Mouse (Mus musculus) adipocyte (in vitro differentiated cells): ENCODE results near the gene Bcam.

ENCODE experiments used
- DNase-seq: peaks from one replicate; pipeline ENCODE4 v3.0.0-alpha.2; 2016; ENCODE audit warnings: low spot score

The Bcam gene

DNA sequence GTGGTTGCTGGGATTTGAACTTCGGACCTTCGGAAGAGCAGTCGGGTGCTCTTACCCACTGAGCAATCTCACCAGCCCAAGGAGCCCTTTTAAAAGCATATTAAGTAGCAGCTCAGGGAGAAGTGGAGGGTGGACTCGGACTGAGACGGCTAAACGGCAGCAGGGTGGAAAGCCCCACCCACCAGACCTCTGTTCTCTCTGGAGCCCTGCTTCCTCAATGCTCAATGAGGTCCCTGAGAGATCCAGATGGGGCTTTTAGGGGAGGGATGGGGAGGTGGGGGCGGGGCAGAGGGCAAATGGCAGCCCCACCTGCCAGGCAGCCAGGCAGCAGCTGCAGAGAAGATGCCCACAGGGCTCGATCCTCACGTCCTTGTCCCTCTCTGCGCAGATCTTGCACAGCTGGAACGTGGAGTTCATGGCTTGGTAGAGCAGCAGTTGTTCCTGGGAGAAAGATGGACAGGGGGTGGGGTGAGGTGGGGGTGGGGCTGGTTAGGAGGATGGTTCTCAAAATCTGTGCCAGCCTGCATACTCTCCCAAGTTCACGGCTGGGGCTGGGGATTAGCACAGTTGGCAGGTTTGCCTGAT is 15.2 kb upstream of the Bcam start:
- no peak for DNase-seq

DNA sequence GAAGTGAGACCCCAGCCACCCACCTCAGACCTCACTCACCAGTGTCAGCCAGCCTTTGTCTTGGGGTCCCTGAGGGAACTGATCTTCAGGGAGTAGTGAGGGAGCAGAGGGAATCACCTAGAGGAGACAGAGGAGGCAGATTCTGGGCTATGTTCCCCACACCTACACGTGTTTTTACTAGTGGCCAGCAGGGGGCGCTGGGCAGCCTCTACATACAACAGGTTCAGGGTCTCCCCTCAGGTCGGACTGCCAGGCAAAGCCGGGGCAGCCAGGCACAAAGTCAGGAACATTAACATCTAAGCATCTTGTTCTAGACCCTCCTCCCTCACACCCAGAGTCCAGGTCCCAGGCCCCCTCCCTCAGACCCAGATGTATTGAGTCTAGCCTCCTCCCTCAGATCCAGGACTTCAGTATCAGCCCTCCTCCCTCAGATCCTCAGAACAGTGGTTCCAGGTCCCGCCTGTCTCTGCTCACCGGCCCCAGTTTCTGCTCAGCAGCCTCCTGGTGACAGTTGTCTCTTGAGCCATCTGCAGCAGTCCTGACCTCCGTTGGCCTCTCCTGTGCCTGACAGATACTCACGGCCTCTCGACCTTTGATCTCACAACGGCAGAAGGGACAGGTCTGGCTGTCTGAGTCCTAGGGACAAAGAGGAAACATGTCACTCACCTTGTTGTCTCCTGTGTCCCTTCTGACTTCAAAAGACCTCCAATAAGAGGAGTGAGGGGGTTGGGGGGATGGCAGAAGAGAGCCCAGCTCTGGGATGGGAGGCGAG is 14.1 kb upstream of the Bcam start:
- DNase-seq, result no peak

DNA sequence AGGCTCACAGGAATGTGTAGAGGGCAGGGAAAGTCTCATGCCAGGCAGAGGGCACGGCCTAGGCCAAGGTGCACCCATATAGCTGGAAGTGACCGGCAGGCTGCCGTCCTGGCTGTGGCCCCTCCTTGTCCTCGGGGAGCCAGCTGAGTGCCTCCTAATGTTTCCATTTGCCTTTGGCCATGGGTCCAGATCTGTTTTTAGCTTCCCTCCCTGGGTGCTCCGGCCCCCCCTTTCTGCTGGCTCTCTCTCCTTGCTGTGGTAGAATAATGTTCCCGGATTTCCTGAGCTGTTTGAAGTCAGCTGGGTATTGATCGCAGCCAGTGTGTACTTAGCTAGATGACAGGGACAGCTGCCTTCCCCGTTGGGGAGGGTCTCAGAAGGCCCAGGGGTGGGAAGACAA is 12.8 kb upstream of the Bcam start:
- DNase-seq, result no peak

DNA sequence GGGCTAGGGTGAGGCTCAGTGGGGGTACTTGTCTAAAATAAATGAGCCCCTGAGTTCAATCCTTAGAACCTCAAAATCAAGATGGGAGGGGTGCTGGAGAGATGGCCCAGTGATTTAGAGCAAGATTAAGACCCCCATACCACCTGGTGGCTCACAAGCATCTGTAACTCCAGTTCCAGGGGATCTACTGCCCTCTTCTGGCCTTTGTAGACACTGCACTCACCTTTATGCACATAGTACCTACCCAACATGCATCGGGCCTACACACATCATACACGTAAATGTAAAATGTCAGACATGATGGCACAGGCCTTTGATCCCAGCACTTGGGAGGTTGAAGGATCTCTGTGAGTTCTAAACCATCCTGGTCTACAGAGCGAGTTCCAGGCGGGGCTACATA is 11.8 kb upstream of the Bcam start:
- no peak for DNase-seq

DNA sequence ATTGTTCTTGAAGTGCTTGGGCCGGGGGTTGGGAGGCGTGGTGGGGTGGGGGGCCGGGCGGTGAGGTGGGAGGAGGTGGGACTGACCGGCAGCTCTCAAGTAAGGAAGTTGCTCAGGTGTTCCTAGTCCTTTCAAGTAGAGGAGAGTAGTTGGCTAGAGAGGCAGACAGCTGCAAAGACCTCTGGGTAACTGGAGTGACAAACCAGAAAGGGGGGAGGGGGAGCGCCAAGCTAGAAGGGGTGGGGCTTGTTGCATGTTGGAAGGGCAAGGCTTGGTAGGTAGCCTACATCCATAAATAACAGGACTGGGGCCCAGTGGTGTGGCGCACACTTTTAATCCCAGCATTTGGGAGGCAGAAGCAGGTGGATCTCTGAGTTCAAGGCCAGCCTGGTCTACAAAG is 10.9 kb upstream of the Bcam start:
- no peak for DNase-seq

DNA sequence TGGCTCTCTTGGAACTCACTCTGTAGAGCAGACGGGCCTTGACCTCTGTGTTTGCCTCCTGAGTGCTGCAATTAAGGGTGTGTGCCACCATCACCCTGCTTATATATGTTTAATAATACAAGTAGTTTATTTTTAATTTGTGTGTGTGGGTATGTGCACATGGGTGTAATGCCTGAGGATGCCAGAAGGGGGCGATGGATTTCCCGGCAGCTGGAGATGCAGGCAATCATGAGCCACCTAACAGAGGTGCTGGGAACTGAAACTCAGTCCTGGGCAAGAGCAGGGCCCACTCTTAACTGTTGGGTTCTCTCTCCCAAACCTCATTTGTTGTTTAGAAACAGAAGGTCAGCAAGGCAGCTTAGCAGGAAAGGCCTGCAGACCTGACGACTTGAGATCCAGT is 9.1 kb upstream of the Bcam start:
- DNase-seq, result no peak

DNA sequence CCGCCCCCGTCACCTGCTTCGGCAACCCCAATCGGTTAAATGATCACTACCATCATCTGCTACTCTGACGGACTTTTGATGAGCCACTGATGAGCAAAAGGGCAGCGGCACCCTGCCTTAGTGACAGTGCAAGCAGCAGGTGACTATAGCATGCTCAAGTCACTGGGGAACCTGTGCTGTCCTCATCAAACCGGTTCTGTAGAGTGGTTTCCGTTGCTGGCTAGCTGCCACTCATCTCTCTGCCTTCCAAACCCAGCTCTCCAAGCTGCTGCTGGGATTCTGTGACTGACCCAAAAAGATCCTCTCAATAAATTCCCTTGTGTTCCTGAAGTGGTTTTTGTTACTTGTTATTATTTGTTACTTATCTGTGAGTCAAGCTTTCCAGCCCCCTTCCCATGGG is 7.8 kb upstream of the Bcam start:
- no peak for DNase-seq

DNA sequence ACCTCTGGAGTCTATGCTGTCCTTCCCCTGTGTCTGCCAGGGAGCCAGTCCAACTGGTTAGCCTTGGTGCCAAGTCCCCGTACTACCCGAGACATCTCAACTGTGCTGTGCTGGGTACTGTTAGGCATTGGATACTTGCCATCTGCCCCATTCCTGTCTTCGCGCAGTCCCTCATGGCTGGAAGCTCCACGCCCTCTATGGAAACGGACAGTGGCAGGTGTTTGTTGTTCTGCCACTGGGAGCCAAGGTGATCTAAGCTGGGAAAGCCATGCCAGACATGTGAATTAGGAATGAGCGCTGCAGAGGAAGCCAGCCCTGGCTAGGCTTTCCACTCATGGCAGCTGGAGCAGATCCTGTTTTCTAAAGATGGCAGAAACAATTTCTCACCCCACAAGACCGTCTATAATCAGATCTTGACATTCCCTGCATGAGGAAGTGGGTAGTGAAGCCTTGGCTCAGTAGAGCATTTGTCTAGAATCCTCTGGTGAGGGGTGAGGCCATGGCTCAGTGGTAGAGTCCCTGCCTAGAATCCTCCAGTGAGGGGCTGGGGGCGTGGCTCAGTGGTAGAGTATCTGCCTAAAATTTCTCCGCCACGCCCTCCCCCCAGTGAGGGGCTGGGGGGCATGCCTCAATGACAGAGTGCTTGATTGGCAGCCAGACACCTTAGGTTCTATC is 6.4 kb upstream of the Bcam start:
- no peak for DNase-seq

DNA sequence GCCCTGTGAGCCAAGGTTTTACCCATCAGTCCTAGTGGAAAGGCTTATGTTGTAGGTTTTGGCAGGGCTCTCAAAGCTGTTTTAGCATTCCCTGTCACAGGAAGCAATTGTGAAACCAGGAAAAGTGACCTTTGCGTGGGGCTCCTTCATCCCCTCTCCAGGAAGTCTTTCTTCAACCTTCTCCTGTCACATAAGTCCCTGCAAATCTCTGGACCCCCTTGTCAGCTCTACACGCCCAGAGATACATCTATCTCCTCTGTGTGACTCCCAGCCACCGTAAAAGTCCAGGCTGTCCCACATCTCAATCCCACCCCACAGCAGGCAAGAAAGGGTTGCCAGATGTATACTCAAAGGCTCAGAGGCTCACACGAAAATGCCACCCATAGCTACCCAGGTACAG is 866 bp upstream of the Bcam start:
- no peak for DNase-seq

DNA sequence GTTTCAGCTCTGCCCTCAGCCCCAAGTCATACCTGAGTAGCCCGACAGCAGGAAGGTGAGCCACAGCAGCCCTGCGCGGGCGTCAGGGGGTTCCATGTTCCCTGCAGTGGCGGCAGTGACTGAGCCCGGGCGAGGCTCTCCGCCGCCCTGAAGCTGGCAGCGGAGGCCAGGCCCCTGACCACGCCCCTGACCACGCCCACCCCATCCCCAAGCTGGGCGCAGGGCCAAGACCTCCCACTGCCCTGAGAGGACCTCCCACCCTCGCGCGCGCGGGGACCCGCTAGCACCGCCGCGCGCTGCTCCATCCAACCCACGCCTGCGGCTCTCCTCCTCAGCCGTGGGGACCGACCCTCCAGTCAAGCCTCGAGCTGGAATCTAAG is 451 bp downstream of the Bcam start:
- DNase-seq, result no peak

DNA sequence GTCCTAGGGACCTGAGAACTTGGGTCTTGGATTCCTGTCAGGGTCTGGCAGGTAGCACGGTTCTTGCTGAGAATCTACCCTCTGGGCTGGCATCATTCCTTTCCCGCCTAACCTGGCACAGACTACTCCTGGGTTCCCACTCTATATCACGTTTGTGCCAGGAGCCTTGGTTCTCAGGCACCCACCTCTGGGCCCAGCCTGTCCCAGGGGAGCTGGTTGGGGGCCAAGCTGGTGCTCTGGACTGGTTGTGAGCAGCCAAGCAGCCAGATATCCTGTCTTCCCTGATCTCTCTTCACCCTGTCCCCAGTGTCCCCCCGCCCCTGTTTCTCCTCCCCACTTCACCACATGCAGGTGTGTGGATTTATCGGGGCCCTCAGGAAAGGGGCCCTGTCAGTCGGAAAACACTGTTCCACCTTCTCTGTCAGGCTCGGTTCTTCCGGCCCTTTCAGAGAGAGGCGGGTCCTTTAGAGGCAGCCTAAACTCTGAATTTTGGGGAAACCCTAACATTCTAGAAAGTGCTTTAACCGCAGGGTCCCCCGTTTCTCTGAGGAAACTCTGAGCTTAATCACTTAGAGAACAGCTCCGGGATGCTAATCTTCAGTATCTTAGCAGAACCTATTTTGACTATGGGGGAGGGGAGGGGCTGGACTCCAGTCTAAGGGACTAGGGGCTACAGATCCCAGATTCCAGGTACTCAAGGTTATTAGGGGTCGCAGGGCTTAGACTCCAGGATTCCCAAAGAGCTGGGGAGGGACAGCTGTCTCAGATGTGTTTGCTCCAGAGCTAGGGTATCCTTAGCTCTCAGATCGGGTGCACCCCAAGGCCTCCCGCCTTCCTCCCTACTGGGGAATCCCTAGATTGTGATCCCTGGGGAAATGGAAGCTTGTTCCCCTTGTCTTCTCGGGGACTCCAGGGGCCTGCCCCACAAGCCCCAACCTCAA is 1.1 kb downstream of the Bcam start:
- no peak for DNase-seq

DNA sequence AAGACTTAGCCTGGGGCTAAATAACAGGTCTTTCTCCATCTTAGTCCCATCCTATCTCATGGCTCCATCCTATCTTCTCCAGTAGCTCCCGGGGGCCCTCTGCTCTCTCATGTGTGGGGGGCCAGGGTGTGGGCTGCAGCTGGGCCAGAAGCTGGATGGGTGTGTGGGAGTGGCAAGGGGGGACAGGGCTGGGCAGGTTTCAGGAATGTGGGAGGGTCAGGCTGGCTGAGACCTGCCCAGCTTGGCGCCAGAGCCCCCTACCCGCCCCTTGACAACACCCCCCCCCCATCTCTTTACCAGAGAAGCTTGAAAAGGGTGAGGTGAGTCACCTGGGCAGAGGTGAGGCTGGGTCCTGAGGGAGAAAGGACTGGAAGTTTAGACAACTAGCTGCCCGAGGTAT is 1.8 kb downstream of the Bcam start:
- no peak for DNase-seq

DNA sequence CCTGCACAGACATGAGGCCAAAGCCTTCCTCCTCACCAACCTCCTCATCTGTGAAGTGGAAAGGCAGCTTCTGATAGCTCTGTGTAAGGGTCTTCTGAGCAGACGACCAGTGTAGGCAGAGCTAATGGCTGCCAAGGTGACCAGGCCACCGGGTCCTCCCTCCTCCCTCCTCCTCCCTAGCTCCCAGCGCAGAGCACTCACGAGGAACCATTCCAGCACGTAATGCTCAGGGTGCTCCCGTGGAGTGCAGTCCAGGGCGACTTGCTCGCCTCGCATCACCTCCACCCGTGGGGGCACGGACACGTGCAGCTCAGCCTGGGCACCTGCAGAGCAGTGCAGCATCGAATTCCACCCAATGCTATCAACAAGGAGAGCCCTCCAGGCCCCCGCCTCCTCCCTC is 2.6 kb downstream of the Bcam start:
- no peak for DNase-seq

DNA sequence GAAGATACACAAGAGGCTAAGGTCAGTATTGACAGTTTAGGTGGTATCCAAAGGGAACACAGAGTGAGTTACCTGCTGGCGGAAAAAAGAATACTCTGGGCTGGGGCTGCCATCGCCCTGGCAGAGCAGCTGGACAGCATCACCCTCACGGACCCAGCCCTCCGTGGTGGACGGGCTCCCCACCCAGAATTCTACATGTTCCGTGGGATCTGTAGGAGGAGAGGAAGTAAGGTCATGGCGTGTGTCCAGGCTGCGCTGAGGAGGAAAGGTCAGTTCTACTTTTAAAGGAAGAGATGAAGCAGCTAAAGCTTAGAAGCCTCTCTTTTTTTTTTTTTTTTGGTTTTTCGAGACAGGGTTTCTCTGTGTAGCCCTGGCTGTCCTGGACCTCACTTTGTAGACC is 6.2 kb downstream of the Bcam start:
- DNase-seq, result no peak

DNA sequence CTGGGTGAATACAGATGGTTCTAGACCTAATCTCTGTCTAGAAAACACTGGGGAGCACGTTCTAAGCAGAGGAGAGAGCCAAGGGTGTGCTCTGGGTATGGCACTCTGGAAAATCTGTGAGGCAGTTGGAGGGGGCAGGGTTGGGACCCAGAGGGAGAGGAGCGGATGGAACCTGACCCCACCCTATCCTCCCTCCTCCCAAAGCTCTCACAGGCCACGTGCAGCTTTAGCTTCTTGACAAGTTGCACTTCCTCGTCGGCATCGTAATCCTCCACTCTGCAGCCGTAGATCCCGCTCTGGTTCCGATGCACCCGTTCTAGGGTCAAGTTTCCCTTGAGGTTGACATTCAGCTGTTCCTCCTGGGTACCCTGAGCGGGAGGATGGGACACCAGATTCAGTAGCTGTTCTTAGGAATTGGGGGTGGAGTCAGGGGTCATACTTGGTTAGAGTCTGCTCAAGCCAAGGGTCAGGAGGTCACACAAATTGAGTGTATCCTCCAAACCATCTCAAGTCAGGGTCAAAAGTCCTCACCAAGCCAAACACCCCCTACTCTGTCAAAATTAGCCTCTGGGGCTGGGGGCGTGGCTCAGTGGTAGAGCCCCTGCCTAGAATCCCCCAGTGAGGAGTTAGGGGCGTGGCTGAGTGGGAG is 6.9 kb downstream of the Bcam start:
- DNase-seq, result no peak

DNA sequence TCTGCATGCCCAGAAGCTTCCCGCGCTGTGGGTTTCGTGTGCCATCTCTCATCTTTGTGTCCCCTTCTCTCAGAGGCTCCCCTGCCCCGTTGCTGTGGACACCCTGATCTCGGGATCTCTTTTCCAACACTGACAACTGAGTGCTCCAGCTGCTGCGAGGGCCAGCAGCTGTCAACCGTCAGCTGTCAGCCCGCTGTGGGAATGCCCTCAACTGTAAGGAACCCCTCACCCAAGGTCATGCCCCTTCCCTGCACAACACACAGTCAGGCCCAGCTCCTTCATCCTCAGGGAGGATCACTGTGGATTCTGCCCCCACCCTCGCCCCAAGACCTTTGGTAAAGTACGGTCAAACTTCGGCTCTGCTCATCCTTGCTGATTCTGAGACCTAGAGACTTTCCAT is 8.5 kb downstream of the Bcam start:
- DNase-seq, result no peak

DNA sequence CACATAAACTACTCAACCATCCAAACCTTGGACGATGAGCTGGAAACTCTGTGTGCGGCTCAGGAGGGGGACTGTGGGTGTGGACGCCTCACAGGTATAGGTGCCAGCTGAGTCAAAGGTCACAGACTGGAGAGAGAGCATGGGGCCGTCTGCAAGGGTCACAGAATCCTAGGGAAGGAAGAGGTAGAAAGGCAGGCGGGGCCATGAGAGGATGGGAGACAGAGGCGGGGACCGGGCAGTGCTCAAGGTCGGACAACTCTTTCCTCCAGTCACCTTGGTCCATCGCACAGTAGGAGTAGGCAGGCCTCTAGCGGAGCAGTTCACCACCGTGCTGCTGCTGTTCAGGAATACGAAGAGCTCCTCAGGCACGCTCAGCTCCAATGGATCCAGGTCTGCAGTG is 10.8 kb downstream of the Bcam start:
- DNase-seq, result no peak

DNA sequence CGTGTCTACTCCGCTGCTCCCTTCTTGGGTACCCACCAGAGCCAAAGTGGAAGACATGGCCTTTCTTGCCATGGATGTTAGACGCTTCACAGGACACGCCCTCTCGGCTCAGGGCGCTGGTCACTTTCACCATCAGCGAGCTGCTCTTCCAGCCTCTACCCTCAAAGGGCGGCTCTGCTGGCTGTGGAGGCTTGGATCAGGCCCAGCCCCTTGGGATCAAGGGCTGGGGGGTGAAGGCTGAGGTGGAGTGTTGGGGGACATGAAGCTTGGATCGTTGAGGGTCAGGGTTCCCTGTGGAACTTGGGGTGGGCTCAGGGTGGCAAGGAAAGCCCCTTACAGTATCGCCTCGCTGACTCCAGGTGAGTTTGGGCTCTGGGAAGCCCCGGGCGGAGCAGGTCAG is 12.2 kb downstream of the Bcam start:
- DNase-seq, result no peak

DNA sequence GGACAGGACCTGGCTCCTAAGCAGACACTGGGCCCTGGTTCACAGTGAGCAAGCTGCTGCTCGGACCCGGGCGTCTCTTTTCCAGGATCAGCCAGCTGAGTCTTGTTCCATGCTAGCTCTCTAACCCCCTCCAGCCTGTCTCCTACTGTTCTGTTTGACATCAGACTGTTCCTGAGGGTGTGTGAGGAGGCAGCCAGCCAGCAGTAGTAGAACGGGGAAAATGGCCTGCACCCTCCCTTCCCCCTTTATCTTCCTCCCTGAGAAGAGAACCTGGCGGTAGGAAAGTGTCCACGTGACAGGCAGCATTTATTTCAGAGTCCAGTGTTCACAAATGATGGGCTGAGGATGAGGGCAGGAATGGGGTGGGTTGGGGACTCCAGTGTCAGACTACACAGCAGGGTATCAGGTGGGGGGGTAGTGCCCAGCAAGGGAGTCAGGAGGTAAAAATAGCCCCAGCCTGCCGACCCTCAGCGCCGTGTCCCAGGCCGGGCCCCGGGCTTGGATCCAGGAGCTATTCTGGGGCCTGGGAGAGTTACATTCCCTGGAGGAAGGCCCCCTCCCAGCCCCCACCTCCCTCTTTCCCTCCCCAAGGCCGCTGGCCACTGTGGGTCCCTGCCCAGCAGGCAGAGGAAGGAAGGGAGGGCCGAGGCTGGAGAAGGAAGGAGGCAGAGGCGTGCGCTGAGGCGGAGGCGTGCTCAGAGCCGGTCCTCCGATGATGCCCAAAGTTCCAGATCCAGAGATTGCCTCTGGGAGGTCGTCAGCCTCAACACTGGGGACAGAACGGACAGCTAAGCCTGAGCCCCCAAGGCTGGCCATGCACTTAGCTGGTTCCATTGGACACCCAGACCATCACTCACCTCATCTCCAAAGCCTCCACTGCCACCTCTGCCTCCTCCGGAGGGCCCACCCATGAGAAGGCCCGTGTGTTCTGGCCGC is 14.7 kb downstream of the Bcam start:
- no peak for DNase-seq

DNA sequence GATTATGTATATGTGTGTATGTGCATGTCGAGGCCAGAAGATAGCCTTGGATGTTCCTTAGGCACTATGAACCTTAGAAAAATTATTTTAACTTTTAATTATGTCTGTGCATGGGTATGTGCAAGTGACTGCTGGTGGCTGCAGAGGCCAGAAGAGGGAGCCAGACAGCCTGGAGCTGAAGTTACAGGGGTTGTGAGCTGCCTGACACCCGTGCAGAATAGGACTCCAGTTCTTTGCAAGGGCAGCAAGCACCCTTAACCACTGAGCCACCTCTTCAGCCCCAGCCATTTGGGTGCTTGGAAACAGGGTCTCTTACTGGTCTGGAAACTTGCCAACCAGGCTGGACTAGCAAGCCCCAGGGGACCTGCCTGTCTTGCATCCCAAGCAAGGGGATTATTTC is 15.8 kb downstream of the Bcam start:
- no peak for DNase-seq

DNA sequence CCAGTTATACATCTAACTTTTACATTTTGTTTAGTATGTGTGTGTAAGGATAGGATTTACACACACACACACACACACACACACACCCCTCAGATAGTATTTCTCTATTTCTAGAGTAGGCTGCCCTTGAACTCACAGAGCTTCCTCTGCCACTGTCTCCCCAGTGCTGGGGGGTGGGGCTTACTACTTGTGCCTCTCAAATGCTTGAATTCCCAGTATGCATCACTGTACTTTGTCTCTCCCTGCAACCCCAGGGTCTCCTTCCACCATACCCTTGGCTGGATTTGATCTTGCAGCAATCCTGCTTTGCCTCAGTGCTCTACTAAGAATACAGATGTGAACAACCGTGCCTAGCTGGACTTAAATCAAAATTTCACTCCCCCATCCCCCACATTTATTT is 16.8 kb downstream of the Bcam start:
- DNase-seq, result no peak
